Mouse (Mus musculus) liver (tissue): ENCODE data around the gene Myo16.

Source experiments
- DNase-seq: peaks from one replicate; pipeline ENCODE4 v3.0.0-alpha.2; 2020; ENCODE audit warnings: mixed read lengths

Gene Myo16

DNA sequence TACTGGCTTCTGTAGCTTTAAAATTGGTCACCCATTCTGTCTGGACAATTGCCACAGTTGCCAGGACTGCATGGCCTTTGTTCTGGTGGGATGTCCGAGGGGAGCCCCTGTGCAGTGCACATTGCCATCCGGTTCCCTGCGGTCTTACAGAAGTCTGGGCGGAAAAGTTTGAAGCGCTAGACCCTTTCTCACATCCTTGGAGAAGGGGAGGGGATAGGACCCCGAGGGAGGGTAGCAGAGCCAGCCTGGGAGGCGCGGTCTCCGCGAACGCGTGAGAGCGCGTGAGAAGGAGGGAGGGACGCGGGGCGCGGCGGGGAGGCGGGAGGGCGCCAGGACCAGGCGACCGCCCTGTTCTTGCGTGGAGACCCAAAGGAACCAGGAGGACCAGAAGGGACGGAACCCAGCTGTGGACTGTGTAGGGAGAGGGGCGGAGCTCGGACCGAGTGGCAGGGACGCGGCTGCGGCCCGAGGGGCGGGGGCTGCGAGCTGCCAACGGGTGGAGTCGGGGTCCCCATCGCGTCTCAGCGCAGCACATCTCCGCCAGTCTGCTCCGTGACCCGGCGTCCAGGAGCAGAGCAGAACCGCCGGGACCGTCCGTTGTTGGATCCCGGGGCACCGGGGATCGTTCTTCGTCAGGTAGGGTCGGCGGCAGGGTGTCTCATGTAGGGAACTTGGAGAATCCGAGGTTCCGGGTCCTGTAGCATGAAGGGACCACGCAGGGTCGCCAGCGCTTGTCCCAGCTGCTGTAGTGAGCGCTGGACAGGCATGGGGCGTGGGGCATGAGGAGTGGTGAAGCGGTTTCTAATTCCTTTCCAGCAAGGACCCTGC lies at the start of gene Myo16:
Gene Myo16 (plus strand): TSS at position 301 of the 828 bp plus-strand sequence.
- DNase-seq = no peak

DNA sequence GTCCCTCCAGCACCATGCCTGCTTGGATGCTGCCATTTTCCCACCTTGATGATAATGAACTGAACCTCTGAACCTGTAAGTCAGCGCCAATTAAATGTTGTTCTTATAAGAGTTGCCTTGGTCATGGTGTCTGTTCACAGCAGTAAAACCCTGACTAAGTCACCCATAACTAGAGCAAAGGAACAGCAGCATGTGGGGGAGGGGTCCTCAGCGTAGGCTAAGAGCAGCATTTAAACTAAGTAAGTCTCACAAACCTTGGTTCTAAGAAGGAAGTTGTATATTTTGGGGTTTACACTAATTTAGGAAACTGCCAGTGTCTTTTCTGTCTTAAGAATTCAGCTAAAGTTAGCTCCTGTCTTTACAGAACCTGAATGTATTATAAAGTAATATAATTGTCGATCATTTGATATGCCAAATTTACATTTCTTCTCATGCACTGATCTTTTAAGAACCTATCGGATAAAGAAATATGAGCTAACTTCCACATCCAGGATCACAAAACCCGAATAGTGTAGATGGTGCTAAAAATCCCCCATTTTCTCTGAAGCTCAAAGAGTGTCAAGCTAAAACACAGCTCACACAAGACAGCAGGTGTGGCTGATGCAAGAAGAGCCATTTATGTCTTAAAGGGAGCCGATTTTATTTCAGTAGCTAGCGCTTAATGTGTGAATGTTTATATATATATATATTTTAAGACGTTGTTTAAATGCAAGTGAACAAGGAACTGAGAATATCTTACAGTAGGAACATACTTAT lies 45.0 kb upstream of the Myo16 start:
- no peak for DNase-seq

DNA sequence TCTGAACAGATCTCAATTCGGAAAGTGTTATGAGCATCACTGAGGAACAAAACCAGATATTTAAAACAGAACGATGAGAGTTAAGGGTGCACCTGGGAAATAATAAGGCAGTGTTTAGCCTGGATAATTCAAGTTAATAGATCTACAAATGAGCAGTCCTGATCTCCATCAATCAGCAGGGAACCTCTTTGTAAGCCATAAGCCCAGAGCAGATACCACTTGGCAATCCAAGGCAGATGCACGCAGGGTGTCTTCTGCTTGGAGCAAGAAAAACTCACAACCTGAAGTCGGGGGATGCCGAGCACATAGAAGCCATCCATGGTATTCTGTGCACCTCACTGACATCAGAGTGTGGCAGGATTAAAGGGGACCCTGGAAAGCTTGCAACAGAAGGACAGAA lies 31.0 kb upstream of the Myo16 start:
- DNase-seq = no peak

DNA sequence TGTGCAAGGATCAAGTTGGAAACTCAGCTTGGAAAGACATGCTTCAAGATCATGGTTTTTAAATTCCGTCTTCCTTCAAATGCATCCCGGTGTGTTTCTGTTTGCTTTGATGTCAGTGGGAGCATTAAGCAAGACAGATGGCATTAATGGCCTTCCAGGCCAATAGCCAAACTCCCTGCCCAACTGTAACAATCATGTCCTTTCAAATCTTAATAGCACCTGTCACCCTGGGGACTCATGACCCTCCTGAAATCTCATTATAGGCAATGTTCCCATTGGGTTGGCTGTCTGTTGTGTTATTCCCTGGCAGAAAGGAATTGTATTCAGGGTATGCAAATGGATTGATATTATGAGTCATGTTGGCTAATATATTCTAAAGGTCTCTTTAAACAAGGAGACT lies 30.3 kb upstream of the Myo16 start:
- DNase-seq = no peak

DNA sequence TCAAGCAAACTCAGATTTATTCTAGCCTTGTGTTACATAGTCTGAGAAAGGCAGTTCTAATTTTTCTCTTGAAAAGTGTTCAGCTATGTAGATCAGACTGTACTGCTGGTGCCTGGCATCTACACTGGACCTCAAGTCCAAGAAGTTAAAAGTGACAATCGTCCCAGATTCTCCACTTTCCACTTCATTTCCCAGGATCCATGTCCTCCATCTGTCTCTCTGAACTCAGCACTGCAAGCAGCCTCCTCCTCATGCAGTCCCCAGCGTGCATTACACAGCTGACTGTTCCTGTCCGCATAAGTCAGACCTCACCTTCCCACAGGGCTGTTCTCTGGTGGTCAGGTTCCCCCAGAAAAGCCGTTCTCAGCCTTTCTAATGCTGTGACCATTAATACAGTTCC lies 28.0 kb upstream of the Myo16 start:
- DNase-seq = no peak

DNA sequence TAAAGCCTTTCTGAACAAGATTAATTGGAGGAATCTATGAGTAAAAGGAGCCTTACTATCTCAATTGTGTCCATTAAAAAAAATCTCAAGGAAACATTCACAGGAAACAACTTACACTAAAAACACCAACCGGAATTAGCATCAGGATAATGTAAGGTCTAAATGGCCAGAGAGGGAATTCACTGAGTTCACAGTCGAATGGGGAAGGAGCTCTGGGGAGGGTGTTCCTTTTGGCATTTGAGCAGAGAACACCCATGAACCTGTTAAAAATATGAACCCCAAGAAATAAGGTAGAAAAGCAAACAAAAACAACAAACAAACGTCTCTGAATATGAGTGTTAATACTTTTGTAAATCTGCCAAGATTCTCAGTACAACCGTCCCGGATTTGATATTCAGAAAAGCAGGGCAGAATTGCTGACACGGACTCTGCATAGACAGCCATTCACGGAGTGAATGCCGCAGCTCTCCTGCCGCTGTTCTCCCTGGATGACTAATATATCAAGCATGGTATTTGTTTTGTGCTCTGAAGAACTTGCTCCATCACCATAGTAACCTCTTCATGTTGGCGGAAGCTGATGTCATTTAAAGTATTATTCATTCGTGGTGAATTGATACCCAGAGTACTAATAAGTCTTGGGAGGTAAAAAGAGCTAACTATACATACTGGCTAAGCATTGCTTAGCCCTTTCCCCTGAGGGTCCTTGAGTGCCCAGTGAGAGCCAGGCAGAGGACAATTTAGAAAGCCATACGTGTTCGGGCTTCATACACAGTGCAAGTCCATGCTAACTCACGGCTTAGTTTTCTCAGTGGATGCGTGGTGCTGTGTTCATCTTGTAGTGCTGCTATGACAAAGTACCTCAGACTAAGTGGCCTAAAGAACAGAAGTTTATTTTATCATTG lies 22.9 kb upstream of the Myo16 start:
- no peak for DNase-seq

DNA sequence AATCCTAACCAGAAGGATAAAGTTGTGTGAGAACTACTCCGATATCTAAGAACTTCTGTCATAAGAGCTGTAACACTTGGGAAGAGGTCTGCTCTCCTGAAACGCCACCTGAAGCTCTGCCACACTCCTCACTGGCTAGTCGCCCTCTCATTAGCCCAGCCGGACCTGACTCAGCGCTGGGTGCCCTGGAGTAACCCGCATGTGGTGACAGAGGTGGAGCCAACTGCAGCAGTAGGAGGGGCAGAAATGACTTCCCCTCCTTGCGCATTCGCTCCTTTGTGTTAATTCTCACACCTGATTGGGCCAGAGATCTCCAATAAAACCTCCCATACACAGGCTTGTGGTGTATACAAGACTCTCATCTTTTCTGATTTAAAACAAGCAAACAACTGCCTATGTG lies 14.2 kb upstream of the Myo16 start:
- DNase-seq = no peak

DNA sequence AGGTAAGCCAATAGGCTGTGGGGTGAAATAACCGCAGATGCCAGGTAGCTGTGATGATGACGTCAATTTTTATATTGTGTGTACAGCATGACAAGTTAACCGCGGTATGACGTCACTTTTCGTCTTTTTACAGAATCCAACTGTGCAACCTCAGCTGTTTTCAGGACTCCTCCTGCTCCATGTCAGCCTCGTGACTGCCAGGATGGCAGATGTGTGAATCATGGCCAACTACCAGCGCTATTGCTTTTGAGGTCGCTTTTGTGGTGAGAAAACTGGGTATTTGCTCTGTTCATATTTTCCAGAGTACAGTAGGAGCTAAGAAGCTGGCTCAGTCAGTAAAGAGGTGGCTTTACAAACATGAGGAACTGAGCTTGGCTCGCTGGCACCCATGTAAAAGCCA lies 9.8 kb upstream of the Myo16 start:
- no peak for DNase-seq

DNA sequence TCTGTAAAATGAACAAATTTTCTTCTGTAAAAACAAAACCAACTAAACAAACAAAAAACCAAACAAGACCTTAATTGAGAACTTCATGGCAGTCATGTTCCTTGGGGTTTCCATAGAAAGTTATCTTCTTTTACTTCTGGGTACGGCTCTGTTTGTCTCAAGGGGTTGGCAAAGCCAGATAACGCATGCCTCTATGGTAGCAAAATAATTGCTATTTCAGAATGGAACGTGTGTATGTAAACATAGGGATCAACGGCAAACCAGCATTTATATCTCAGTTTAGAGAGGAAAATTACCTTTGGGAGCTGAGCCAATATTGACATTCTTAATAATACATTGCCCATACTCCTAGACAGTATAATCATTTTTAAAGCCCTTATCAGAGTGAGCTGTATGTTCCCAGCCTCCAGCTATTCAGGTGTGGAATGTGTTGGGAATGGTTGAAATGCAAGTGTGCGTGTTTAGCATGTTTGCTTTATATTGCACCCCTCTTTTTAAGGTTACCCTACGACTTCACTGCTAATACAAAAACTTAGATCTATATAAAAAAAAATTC lies 1.9 kb upstream of the Myo16 start:
- DNase-seq = no peak

DNA sequence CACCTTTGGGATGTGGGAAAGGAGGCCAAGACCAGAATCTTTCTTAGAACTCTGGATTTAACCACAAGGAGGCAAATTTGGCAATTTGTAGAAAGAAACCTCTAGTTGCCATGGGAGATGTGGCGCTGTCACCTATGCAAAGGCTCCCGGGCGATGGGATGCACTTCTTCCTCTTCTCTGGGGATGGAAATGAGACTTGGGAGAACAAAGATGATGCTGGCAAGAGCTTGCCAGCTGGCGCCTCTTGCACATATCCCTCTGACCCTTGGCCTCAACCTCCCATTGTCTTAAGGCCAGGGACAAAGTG lies 681 bp downstream of the Myo16 start:
- no peak for DNase-seq

DNA sequence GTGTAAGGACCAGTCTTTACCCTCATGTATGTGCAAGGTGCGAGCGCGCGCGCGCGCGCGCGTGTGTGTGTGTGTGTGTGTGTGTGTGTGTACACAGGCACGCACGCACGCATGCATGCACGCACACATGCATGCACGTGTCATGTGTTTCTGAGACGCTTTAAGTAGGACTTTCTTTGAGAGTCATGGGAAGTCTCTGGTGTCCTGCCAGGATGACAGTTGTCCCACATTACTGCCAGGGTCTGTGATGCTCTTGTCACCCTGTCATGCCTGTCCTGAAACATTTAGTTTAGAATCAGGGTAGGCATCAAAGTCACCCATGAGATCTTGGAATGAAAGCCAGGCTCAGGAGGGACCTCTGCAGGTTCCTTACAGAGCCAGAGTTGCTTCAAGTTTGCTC lies 1.4 kb downstream of the Myo16 start:
- no peak for DNase-seq

DNA sequence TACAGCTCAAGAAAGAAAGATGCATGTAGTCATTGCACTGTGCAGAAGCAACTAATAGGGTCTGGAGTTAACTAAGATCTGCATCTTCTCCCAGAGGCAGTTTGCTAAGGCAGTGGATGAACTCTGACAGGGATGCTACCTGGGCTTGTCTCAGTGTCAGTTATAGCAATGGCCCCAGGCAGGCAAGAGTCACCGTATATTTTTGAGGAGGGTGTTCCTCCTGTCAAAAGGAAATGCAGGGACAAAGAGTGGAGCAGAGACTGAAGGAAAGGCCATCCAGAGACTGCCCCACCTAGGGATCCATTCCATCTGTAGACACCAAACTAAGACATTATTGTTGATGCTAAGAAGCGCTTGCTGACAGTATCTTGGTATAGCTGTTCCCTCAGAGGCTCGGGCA lies 7.4 kb downstream of the Myo16 start:
- no peak for DNase-seq

DNA sequence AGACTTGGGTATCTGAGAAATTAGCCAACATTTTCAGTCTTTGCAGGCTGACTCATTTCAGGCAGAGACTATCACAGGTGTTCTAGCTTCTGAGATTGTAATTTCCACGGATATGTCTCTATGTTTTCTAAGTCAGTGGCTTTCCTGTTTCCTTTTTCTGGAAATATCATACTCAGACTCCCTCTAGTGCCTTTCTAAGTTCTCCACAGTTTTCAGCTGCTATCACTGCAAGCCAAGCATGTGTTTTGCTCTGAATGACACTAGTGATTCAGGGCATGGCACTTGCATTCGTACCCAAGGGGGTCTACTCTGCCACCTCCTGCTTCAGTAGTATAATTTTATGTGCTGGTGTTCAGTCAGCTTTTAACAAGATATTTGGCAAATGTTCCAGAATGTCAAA lies 11.2 kb downstream of the Myo16 start:
- no peak for DNase-seq

DNA sequence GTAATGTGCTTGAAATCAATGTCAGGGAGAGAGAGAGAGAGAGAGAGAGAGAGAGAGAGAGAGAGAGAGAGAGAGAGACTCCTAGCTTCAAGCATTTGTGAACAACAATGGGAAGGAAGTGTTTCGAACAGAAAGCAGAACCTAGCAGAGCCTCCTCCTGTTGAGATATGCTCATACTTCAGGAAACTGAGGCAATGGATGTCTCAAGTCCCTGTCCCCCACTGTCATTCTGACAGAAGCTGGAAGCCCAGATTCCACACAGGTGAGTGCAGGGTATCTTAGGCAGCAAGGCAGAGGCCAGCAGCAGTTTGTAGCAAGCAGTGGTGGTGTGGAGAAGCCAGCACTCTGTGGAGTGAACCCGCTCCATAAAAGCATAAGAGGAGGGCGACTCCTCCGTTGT lies 14.6 kb downstream of the Myo16 start:
- no peak for DNase-seq

DNA sequence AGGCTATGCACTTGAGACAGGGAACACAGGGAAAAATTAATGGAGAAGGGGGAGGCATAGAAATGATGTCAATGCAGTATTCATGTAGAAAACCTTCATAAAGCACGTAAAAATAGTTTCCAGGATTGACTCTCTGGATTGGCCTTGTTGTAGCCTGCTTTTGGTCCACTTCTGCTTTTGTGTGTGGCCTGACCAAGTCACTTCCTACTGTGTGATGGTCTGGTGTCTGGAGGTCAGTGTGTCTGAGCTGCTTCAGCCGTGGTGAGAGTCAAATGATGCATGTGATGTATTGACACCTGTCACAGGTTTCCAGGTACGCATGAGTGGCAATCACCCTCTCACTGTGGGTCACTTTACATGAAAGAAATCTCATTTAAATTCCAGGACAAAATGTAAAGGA lies 16.2 kb downstream of the Myo16 start:
- DNase-seq = no peak

DNA sequence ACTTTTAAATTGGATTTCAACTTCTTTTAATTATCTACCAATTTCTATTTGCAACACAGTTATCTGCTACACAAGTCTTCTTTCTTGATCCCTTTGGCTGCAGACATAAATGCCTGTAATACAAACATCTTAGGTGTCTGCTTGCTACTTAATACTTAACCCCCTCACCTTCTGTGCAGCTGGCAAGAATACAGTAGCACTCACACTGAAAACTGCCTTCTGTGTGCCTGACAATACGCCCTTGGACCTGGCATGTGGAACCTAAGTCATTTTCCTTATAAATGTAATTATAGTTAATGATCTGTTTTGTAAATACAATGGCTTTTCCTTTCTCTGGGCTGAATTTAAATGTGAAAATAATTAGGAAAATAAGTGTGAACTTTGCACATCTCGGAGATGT lies 17.6 kb downstream of the Myo16 start:
- DNase-seq = no peak

DNA sequence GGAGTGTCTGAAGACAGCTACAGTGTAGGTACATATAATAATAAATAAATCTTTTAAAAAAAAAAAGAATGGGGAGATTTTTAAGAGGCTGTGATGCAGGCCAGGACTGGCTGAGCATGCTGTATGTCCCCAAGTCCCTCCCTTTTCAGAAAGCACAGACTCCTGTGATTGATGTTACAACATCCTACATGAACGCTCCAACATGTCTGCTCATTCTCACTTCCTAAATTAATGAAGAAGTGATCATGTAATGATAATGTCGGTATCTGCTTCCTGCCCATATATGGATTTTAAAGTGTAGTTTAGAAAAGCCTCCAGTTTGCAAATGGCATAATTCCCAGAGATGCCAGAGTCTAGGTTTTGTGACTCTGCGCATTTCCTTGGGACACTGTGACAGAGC lies 18.6 kb downstream of the Myo16 start:
- DNase-seq = no peak

DNA sequence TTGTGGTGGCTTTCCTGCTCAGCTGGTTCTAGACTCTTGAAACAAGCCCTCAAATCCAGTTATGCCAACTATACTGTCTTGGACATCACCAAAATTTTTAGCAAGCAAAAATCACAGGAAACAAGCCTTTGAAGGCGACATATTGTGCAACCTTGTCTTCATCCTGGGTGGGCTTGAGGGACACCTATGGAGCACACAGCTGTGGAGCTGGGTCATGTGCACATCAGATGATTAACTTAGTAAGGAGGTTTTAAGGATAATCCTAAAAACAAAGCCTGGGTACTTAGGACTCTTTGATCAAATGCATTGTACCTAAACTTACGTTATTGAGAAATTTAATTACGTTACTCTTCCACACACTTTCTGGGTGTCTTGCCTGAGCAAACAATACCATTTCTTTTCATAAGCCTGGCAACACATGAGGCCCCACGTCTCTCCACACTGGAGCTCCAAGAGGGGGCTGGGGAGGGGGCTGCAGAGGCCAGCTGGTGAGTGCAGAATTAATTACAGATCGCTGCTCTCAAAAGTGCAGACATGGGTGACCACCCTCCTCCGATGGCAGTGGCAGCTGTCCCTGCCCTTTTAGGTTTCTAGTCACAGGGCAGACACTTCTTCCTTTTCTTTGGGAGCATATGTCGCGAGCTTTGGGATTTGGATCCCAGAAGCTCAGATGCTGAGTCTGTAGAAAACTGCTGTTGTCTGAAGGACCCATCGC lies 19.5 kb downstream of the Myo16 start:
- no peak for DNase-seq

DNA sequence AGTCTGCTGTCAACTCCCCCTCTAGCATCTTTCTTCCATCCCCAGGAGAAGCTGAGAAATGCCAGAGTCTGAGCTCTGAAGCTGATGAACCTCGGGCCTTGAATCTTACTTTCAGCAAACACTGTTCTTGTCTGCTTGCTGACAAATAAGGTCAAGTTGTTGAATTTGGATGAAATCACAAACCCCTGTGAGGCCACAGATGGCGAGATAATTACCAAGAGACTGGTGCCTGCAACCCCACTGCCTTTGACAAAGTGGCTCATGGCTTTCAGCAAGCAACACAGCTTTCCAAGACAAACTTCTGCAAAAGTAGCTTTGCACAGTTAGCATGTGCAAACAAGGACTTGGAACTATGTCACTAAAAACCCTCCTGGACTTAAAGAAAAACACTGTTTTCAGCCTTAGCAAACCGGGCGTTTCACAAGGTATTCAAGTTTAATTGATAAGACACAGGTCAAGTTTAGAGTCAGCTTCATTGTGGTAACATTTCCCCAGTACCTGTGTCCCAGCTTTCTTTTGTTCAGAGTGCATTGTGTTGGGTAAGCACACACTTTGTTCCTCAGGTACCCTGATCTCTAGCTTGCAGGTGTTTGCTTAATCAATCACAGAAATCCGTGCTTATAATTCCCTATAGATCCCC lies 20.6 kb downstream of the Myo16 start:
- DNase-seq = no peak

DNA sequence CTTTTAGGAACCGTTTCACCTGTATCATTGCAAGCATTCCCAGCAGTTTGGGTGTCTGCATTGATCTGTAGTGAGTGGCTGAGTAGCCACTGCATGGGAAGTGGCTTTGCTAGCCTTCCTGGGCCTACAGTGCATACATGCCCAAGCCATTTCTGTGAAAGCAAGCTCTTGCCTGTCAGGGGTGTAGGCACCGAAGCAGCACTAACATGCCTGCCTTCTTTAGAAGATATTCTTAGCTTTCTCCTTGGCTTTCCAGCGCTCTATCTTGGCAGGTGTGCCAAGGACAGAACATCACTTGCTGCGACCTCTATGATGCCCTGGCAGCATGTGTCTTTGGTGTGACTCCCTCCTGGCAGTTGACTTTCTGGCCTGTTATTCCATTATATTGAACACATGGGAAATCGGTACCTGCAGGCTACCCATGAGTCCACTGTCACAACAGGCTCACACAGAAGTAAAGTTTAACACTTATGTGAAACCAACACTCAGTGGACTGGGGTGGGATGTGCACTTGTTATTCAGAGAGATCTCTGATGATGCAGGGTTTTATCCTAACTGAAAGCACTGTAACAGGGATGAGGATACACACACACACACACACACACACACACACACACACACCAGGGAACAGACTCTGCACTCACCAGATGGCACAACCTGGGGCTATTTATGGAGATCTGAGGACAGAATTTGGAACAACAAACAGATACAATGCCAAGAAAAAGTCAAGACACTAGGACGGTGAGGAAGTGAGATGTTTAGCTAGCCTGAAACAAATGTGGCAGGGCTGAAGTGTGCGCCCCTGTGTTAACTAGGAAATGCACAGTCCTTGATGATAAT lies 21.4 kb downstream of the Myo16 start:
- no peak for DNase-seq

DNA sequence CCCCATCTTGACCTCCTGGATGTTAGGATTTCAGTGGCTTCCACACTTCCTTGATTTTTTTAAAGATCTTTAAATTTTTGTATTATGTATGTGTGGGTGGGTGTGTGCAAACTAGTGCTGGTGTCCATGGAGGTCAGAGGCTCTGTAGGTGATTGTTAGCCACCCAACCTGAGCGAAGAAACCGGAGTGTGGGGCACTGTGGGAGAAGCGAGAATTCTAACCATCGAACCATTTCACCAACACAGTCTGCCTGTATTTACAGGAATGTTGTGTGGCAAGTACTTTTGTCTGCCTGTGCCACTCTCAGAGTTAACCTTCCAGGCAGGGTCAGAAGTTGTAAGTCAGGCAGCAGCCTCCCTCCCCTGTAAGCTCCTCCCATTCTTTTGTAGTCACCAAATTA lies 22.3 kb downstream of the Myo16 start:
- no peak for DNase-seq
